In the genomic region with DNA sequence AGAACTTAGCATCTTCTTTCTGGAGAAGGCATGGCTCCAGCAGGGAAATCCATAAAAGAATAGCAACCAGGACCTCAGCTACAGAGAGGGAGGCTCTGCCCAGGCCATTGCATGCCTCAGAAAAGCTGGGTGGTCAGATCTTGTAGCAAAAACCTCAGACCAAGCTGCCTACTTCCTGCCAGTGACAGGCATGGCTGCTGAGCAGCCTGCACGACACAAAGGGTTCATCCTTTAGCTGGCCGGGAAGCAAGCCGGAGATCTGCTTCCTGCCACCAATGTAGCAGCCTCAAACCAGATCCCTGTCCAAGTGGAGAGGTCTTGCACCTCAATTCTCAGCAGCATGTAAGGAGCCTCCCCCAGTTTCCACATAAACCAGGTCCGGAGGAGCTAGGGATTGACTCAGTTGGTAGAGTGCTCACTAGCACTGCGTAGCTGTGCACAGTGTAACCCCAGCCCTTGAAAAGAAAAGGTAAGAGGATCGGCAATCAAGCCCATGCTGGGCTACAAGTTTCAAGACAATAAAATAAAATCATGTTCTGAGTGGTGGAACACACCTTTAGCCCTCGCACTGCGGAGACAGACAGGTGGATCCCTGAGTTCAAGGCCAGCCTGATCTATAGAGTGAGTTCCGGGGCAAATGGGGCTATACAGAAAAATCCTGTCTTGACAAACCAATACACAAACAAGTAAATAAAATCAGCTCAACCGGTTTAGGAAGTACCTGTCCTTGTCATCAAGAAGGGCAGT, we compare ENCODE assay signal across 16 mouse cellular contexts.
DNase-seq lines count a peak whose midpoint lies in the region; ATAC-seq and TF ChIP-seq lines count a peak whose summit lies in the region.
"Had no signal": no experiment of that assay in that cellular context is flagged by ENCODE, and none has a peak within 500 bp of the region (broad histone marks: within the 10 kb centered on the region; RNA-seq: fewer than 3 reads in every experiment).

No protein-coding gene starts in this region.

- H3K4me3 ChIP-seq in heart, embryonic 10.5 days = no peak overlapping the region
- no peak overlapping the region for H3K4me3 ChIP-seq in layer of hippocampus, adult 2 months
- H3K4me3 ChIP-seq in E14TG2a.4 (replicated peaks; ENCODE audit: low read length) = peak overlapping the region; percentile 45
- no peak overlapping the region for H3K4me3 ChIP-seq in forebrain, embryonic 16.5 days (replicated peaks; ENCODE audit: low read length)
- H3K4me3 ChIP-seq: embryonic facial prominence, embryonic 15.5 days; forebrain, embryonic 12.5 days; heart, embryonic 15.5 days; hindbrain, embryonic 15.5 days; liver, embryonic 15.5 days had no signal

- no peak overlapping the region for H3K9ac ChIP-seq in forebrain, embryonic 16.5 days (replicated peaks; ENCODE audit: low read depth, low read length)
- H3K9ac ChIP-seq: embryonic facial prominence, embryonic 15.5 days; forebrain, embryonic 12.5 days; heart, embryonic 15.5 days; hindbrain, embryonic 15.5 days; liver, embryonic 15.5 days had no signal

- intact Hi-C loops in heart, postnatal 36 days (cut with DNase I) = no loop called here

- no peak for DNase-seq in heart, embryonic 10.5 days (ENCODE audit: low spot score)
- DNase-seq in heart, postnatal 36 days = no peak
- DNase-seq in layer of hippocampus, adult 2 months (ENCODE audit: low spot score in 2 of 2) = no peak
- no peak for DNase-seq in layer of hippocampus, adult 18-20 months (ENCODE audit: low spot score in 2 of 2)
- DNase-seq: adrenal gland, postnatal 10 days; cerebellum, adult 2 months; left cerebral cortex, postnatal 4 days had no signal

- H3K36me3 ChIP-seq in heart, embryonic 10.5 days = peaks cover 10% of the 10 kb centered on the region
- H3K36me3 ChIP-seq in E14TG2a.4 (ENCODE audit: insufficient read depth, low read length) = no peaks in the 10 kb centered on the region
- H3K36me3 ChIP-seq in forebrain, embryonic 16.5 days (ENCODE audit: control insufficient read depth, insufficient read depth) = peaks cover 8% of the 10 kb centered on the region; the same call in 1 of the 2 replicates
- H3K36me3 ChIP-seq: heart, embryonic 15.5 days; liver, embryonic 15.5 days had no signal

- 81% methylated on average over 10 of the region's 10 CpGs for WGBS in heart, embryonic 10.5 days
- 93% methylated on average over 10 of the region's 10 CpGs for WGBS in forebrain, embryonic 16.5 days

- no peak for TF ChIP-seq CTCF in layer of hippocampus, adult 2 months (conservative IDR thresholded peaks at IDR 0.05)
- TF ChIP-seq CTCF in E14TG2a.4 (conservative IDR thresholded peaks at IDR 0.05; ENCODE audit: low read length) = no peak

- H3K27me3 ChIP-seq in heart, embryonic 10.5 days (ENCODE audit: insufficient read depth, poor library complexity, severe bottlenecking) = no peaks in the 10 kb centered on the region
- peaks cover 30% of the 10 kb centered on the region for H3K27me3 ChIP-seq in E14TG2a.4 (ENCODE audit: insufficient read depth, low read length)
- H3K27me3 ChIP-seq in forebrain, embryonic 16.5 days (replicated peaks; ENCODE audit: control insufficient read depth, insufficient read depth, low read length) = no peaks in the 10 kb centered on the region
- H3K27me3 ChIP-seq: embryonic facial prominence, embryonic 15.5 days; forebrain, embryonic 12.5 days; heart, embryonic 15.5 days; hindbrain, embryonic 15.5 days; liver, embryonic 15.5 days had no signal

- H3K4me1 ChIP-seq in heart, embryonic 10.5 days = peaks cover 16% of the 10 kb centered on the region
- H3K4me1 ChIP-seq in E14TG2a.4 (replicated peaks; ENCODE audit: low read depth, low read length) = peaks cover 41% of the 10 kb centered on the region
- H3K4me1 ChIP-seq in forebrain, embryonic 16.5 days (replicated peaks; ENCODE audit: control insufficient read depth, insufficient read depth, low read length) = peaks cover 2% of the 10 kb centered on the region

- peak overlapping the region; percentile 56 for H3K27ac ChIP-seq in heart, embryonic 10.5 days
- peak overlapping the region; percentile 19; the same call in 1 of the 2 replicates for H3K27ac ChIP-seq in layer of hippocampus, adult 2 months
- no peak overlapping the region for H3K27ac ChIP-seq in forebrain, embryonic 16.5 days (ENCODE audit: low read length)
- H3K27ac ChIP-seq: embryonic facial prominence, embryonic 15.5 days; forebrain, embryonic 12.5 days; heart, embryonic 15.5 days; hindbrain, embryonic 15.5 days had no signal

- H3K9me3 ChIP-seq in heart, embryonic 10.5 days = no peaks in the 10 kb centered on the region
- H3K9me3 ChIP-seq in E14TG2a.4 (ENCODE audit: low read length) = peaks cover 13% of the 10 kb centered on the region
- no peaks in the 10 kb centered on the region for H3K9me3 ChIP-seq in forebrain, embryonic 16.5 days (ENCODE audit: control insufficient read depth, low read length)
- H3K9me3 ChIP-seq: embryonic facial prominence, embryonic 15.5 days; forebrain, embryonic 12.5 days; heart, embryonic 15.5 days; hindbrain, embryonic 15.5 days; liver, embryonic 15.5 days had no signal

- no peak overlapping the region for H3K4me2 ChIP-seq in forebrain, embryonic 16.5 days (ENCODE audit: low read length)
- H3K4me2 ChIP-seq: embryonic facial prominence, embryonic 15.5 days; forebrain, embryonic 12.5 days; heart, embryonic 15.5 days; hindbrain, embryonic 15.5 days; liver, embryonic 15.5 days had no signal

- ATAC-seq in hematopoietic stem cell, adult 5-6 weeks (replicated peaks in 1 of 2; ENCODE audit: insufficient read depth in 1 of 2, low FRiP score in 2 of 2, low TSS enrichment in 1 of 2, low read depth in 1 of 2, poor library complexity in 2 of 2, severe bottlenecking in 2 of 2) = peak; percentile 20 to 58; a peak in 2 of 4 replicates
- ATAC-seq in activated CD4-positive, CD25-positive, alpha-beta regulatory T cell, adult 4 months = no peak
- ATAC-seq in forebrain, embryonic 16.5 days = no peak

Comparison
In these comparisons a context has a peak if more than half of its experiments do, and no peak if none do; other contexts are left out.
1. ATAC-seq: peak in hematopoietic stem cell, adult 5-6 weeks (2 of 2); none in activated CD4-positive, CD25-positive, alpha-beta regulatory T cell, adult 4 months (single experiment) and forebrain, embryonic 16.5 days (single experiment).